Mouse (Mus musculus) cerebellum, adult 9-11 months (tissue): ENCODE results near the gene Diaph2.
"Not testable (repeated sequence)": the region's sequence is repeated elsewhere in the genome, so short reads cannot be mapped to it uniquely, and the experiment has no call there.

Source experiments
- DNase-seq: peaks from one replicate; pipeline ENCODE4 v3.0.0; 2022

Gene Diaph2

GRCm38 (mm10) chrX:130350808-130351435, 601.4 kb downstream of the Diaph2 start:
- no peak for DNase-seq

GRCm38 (mm10) chrX:130351480-130351879, 601.9 kb downstream of the Diaph2 start:
- DNase-seq = no peak

GRCm38 (mm10) chrX:130393508-130394145, 644.1 kb downstream of the Diaph2 start:
- no peak for DNase-seq

- DNase-seq = peak; percentile 57
These were observed 653.7 kb downstream of the Diaph2 start for GRCm38 (mm10) chrX:130403214-130403613.

- DNase-seq = not testable (repeated sequence)
These were observed 657.9 kb downstream of the Diaph2 start for GRCm38 (mm10) chrX:130407471-130407870.

GRCm38 (mm10) chrX:130408985-130409384, 659.4 kb downstream of the Diaph2 start:
- DNase-seq = peak; percentile 72

- no peak for DNase-seq
These were observed 673.6 kb downstream of the Diaph2 start for GRCm38 (mm10) chrX:130423134-130423533.

GRCm38 (mm10) chrX:130451822-130452487, 702.4 kb downstream of the Diaph2 start:
- no peak for DNase-seq

GRCm38 (mm10) chrX:130452488-130452823, 702.9 kb downstream of the Diaph2 start:
- DNase-seq = no peak

- DNase-seq = no peak
These were observed 723.6 kb downstream of the Diaph2 start for GRCm38 (mm10) chrX:130473133-130473532.

GRCm38 (mm10) chrX:130480877-130481276, 731.3 kb downstream of the Diaph2 start:
- no peak for DNase-seq

GRCm38 (mm10) chrX:130502680-130503464, 753.3 kb downstream of the Diaph2 start:
- DNase-seq = peak; percentile 8

GRCm38 (mm10) chrX:130503465-130503860, 753.9 kb downstream of the Diaph2 start:
- no peak for DNase-seq

- no peak for DNase-seq
These were observed 756.1 kb downstream of the Diaph2 start for GRCm38 (mm10) chrX:130505626-130506025.
